Mouse (Mus musculus) limb, embryonic 14.5 days (tissue): ENCODE results near the gene Rxfp4. TPM values are rescaled to one million over a fixed set of nuclear protein-coding genes. Genes with fewer than 3 reads are reported as not detected.
A peak's percentile ranks its signal among the peaks of the same experiment; 100 is the strongest.

ENCODE experiments used
- ATAC-seq: fragments of 200-750 bp; cut with Nextera tagmentation; 2 replicates; pipeline ENCODE4 v1.8.0; 2017; ENCODE audit warnings: low read depth, moderate number of reproducible peaks, moderate TSS enrichment; ENCODE audit not compliant: low FRiP score
- DNase-seq: peaks from one replicate; pipeline ENCODE4 v3.0.0-alpha.2; 2015; ENCODE audit warnings: low spot score
- H3K27ac ChIP-seq: fragments of 300-500 bp; sonication (generic); replicated peaks from 2 replicates; pipeline ENCODE4 v1.5.1; 2014; ENCODE audit warnings: low read depth, mild to moderate bottlenecking, low read length, moderate library complexity, mixed read lengths
- H3K27me3 ChIP-seq: fragments of 300-500 bp; sonication (generic); 2 replicates; pipeline ENCODE4 v1.6.1; 2014; ENCODE audit warnings: low read length, mixed read lengths; ENCODE audit not compliant: control insufficient read depth, insufficient read depth
- H3K36me3 ChIP-seq: fragments of 300-500 bp; sonication (generic); 2 replicates; pipeline ENCODE4 v1.6.1; 2014; ENCODE audit warnings: mild to moderate bottlenecking, low read length, moderate library complexity, mixed read lengths; ENCODE audit not compliant: control insufficient read depth, insufficient read depth
- H3K4me1 ChIP-seq: fragments of 300-500 bp; sonication (generic); 2 replicates; pipeline ENCODE4 v1.6.1; 2014; ENCODE audit warnings: antibody characterized with exemption, low read length, mixed read lengths; ENCODE audit not compliant: control insufficient read depth, insufficient read depth
- H3K4me2 ChIP-seq: fragments of 300-500 bp; sonication (generic); replicated peaks from 2 replicates; pipeline ENCODE4 v1.6.1; 2014; ENCODE audit warnings: low read depth, mild to moderate bottlenecking, low read length, moderate library complexity; ENCODE audit not compliant: severe bottlenecking
- H3K4me3 ChIP-seq: fragments of 300-500 bp; sonication (generic); replicated peaks from 2 replicates; pipeline ENCODE4 v1.5.1; 2014; ENCODE audit warnings: low read length
- H3K9ac ChIP-seq: fragments of 300-500 bp; sonication (generic); 2 replicates; pipeline ENCODE4 v1.6.1; 2014; ENCODE audit warnings: mild to moderate bottlenecking, low read depth, low read length, moderate library complexity; ENCODE audit not compliant: severe bottlenecking
- H3K9me3 ChIP-seq: fragments of 300-500 bp; sonication (generic); 2 replicates; pipeline ENCODE4 v1.6.1; 2016; ENCODE audit warnings: low read length; ENCODE audit not compliant: control insufficient read depth
- POLR2A ChIP-seq: fragments of 200-500 bp; IDR thresholded peaks from 2 replicates; pipeline ENCODE4 v1.8.0; 2012; ENCODE audit warnings: inconsistent platforms, mild to moderate bottlenecking, moderate library complexity, borderline replicate concordance; ENCODE audit not compliant: insufficient read depth, insufficient read length; ENCODE audit errors: extremely low read depth
- WGBS: fragments of 180-500 bp; shearing (Covaris S2); extraction: QIAGEN DNeasy Blood & Tissue Kit; methylation state at CpG from one replicate; pipeline ENCODE4 v1.1.7; 2014; 5-methylcytosine and 5-hydroxymethylcytosine counted together
- polyA plus RNA-seq, 2 experiments: library from polyadenylated mRNA; depleted of rRNA in 1 of 2; stranded (reverse) in 1 of 2; unstranded in 1 of 2; fragments of >200 nt; fragmentation: Nextera tagmentation in 1 of 2; extraction: Ambion mirVana in 1 of 2; gene quantifications; 2 replicates each; pipeline versions ENCODE4 v1.2.1 to v1.2.3; 2012 to 2014

Rxfp4 gene
- polyA plus RNA-seq, 2 experiments, result 0.15 TPM; not detected in 1

DNA sequence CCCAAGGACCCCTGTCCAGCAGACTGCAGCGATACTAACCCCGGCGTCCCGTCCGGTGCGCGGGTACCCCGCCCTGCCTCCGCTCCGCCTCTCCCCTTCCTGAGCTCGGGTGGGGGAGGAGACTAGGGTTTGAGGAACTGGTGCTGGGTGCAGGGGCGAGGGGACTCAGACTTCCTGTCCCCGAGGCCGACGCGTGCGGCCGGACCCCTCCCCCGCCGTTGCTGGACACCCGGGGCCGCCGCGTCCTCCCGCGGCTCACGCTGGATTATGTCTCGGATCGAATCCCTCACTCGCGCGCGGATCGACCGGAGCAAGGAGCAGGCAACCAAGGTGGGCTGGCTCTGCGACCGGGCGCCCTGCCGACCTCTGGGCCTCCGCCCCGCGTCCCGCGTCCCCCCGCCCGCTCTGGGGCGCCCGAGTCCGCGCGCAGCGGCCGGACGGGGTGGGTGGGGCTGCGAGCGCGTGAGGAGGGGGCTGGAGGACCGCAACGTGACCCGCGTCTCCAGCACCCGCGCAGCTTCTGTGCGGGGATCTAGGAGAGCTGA, 31.9 kb downstream of the Rxfp4 start:
- Histone ChIP-seq H3K27ac (peak overlapping the region; percentile 96), H3K4me1 (peaks cover 32% of the 10 kb centered on the region), H3K4me2 (peak overlapping the region; percentile 92)

DNA sequence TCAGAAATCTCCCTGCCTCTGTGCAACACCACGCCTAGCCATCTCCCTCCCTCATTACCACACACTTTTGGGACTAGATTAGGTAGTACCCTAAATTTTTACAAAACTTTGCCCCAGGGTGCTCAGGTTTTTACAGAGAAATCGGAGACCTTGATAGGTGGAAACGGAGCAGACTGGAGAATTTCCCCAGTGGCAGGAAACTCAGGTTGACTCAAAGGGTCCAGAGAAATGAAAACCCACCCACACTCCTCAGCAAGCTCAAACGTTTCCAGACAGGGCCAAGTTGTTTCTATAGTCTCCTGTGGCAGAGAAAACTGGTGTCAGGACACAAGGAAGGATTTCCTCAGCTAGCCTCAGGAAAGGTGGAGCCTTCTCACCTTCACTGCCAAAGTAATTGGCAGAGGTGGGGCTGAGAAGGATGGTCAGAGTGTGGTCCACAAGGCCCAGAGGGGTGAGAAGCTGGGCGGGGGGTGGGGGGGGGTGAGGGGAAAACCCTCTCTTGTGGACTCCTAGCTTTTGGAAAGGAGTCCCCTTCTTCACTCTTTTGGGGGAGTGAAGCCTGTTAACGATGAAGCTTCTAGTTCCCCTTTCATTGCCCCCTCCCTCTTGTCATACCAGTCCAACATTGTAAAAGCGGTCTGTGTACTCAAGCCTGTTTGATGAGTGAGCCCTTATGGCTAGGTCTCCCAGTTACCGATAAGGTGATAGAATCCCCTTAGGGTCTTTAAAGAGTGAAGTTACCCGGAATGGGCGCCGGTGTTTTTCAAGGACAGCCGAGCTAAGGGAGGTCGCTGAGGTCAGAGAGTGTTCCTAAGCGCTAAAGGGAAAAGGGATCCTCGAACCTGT, 32.6 kb downstream of the Rxfp4 start:
- H3K4me3 ChIP-seq, result peak overlapping the region; percentile 80
- no peaks in the 10 kb centered on the region for H3K27me3 ChIP-seq
- peak overlapping the region; percentile 96 for H3K27ac ChIP-seq
- peak overlapping the region; percentile 96 for H3K9ac ChIP-seq
- peaks cover 37% of the 10 kb centered on the region for H3K4me1 ChIP-seq
- ATAC-seq, result no peak
- H3K4me2 ChIP-seq, result peak overlapping the region; percentile 92
- TF ChIP-seq POLR2A, result no peak
- no peak for DNase-seq
- peaks cover 15% of the 10 kb centered on the region; the same call in 1 of the 2 replicates for H3K36me3 ChIP-seq
- WGBS, result 8% methylated on average over 15 of the region's 15 CpGs
- H3K9me3 ChIP-seq, result no peaks in the 10 kb centered on the region

More for the DNA sequence above, 31.9 kb downstream of the Rxfp4 start:
- 1% methylated on average over 25 of the region's 64 CpGs for WGBS
- Histone ChIP-seq H3K4me3 (peak overlapping the region; percentile 80), H3K36me3 (peaks cover 21% of the 10 kb centered on the region; the same call in 1 of the 2 replicates), H3K9ac (peak overlapping the region; percentile 96), H3K9me3 (no peaks in the 10 kb centered on the region), H3K27me3 (no peaks in the 10 kb centered on the region)
- peak; percentile 42; the same call in 1 of the 2 replicates for TF ChIP-seq POLR2A
- DNase-seq (peak; percentile 72), ATAC-seq (peak; percentile 72)

DNA sequence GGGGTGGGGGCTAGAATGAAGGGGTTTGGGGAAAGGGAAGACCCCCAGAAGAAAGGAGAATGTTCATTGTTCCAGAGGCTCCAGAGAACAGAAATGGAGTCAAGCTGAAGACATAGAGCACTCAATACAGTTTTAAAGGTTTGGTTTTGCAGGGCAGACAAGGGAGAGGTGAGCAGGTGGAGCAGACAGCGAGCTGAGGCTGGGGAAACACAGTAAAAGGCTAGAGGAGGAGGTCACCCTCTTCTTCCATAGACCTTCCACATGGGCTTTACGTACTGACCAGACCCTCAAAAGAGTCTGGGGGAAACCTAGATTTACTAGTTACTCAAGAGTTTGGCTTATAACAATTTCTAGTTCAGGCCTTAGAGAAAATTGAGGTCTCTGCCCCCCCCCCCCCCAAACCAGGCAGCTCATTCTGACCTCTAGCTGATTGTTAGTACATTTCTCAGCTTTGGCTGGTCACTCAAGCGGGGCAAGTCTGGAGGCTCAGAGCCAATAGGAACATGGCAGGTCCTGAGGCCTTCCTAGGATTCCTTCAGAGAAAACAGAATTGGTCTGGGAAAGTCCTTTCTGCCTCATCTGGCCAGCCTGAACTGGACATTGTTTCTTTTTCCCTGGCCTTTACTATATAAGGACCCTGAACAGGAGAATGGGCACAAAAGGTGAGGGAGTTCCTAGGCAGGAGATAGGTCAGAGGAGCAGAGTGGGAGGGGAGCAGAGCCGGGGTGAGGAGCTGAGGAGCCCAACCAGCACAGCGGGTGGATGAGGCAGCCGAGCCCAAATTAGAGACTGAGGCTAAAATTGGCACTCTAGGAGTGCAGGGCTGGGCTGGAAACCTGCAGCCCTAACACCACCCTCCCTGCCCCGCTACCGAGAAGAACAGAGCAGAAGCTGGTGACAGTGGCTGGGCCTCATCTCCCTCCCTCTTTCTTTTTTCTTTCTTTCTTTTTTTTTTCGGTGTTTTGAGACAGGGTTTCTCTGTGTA, 33.5 kb downstream of the Rxfp4 start:
- Histone ChIP-seq H3K27me3 (no peaks in the 10 kb centered on the region), H3K36me3 (peaks cover 6% of the 10 kb centered on the region; the same call in 1 of the 2 replicates), H3K9ac (no peak overlapping the region), H3K4me2 (no peak overlapping the region), H3K27ac (no peak overlapping the region; the same call in 1 of the 2 replicates), H3K9me3 (no peaks in the 10 kb centered on the region), H3K4me1 (peaks cover 29% of the 10 kb centered on the region), H3K4me3 (no peak overlapping the region)
- ATAC-seq, result no peak
- no peak for DNase-seq
- 49% methylated on average over 9 of the region's 9 CpGs for WGBS
- TF ChIP-seq POLR2A, result no peak

DNA sequence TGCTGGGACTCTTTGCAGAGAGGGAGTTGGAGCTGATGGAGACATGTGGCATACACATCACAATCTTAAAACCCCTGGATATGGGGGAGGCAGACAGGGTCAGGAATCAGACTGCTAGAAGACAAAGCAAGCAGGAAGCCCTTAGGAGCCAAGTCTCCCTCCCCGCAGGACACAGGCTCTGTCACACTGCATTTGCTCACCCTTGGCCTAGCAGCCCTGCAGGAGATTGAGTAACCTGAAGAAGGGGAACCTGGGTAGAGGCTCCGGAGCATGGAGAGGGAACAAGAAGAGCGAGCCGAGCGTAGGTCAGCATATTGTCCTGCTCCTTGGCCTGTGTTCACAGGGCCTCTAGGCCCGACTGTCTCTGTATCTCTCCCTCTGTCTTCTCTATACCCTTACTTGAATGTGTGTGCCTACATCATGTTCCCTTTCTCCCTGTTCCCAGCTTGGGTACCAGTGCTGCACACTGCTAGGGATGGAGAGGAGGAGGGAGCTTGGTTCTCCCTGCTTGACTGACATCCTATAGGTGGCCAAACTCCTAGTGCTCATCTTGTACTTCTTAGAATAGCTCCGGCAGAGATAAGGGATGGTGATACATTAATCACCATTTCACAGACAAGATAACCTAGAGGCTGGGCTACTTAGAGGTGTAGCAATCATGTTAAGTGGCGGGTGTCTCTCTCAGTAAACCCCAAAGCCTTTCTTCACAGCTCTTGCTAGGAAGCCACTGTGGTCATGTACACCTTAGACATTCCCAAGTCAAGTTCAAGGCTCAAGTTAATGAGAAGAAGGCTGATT, 34.7 kb downstream of the Rxfp4 start:
- Histone ChIP-seq H3K4me1 (peaks cover 19% of the 10 kb centered on the region), H3K27ac (no peak overlapping the region), H3K36me3 (no peaks in the 10 kb centered on the region), H3K9ac (no peak overlapping the region), H3K27me3 (no peaks in the 10 kb centered on the region), H3K4me3 (no peak overlapping the region), H3K9me3 (no peaks in the 10 kb centered on the region), H3K4me2 (no peak overlapping the region)
- no peak for DNase-seq
- ATAC-seq, result no peak
- 80% methylated on average over 8 of the region's 8 CpGs for WGBS
- TF ChIP-seq POLR2A, result no peak
